10 mouse cellular contexts compared by ENCODE assay signal in genomic region chr6:38345796-38346195, GRCm38 (mm10). TPM values are rescaled to one million over a fixed set of nuclear protein-coding genes. Genes with fewer than 3 reads are reported as not detected.
DNase-seq lines count a peak whose midpoint lies in the region; ATAC-seq and TF ChIP-seq lines count a peak whose summit lies in the region.
"Had no signal": no experiment of that assay in that cellular context is flagged by ENCODE, and none has a peak within 500 bp of the region (broad histone marks: within the 10 kb centered on the region; RNA-seq: fewer than 3 reads in every experiment).

No protein-coding gene starts in this region.

- no peaks in the 10 kb centered on the region for H3K9me3 ChIP-seq in erythroblast, embryonic 14.5 days (ENCODE audit: control insufficient read depth, low read length)
- H3K9me3 ChIP-seq in kidney, postnatal 0 days (replicated peaks; ENCODE audit: low read length), result no peaks in the 10 kb centered on the region
- H3K9me3 ChIP-seq in forebrain, embryonic 14.5 days (replicated peaks; ENCODE audit: control insufficient read depth, low read length), result no peaks in the 10 kb centered on the region
- H3K9me3 ChIP-seq: hindbrain, embryonic 15.5 days had no signal

- H3K4me2 ChIP-seq in kidney, postnatal 0 days (ENCODE audit: low read length), result no peak overlapping the region
- no peak overlapping the region for H3K4me2 ChIP-seq in forebrain, embryonic 14.5 days (ENCODE audit: low read length)
- H3K4me2 ChIP-seq: hindbrain, embryonic 15.5 days had no signal

- no peak overlapping the region for H3K9ac ChIP-seq in kidney, postnatal 0 days (ENCODE audit: low read depth, low read length)
- H3K9ac ChIP-seq in forebrain, embryonic 14.5 days (ENCODE audit: low read length), result no peak overlapping the region
- H3K9ac ChIP-seq: hindbrain, embryonic 15.5 days had no signal

- H3K27me3 ChIP-seq in erythroblast, embryonic 14.5 days (ENCODE audit: control insufficient read depth), result no peaks in the 10 kb centered on the region
- no peaks in the 10 kb centered on the region; the same call in 1 of the 2 replicates for H3K27me3 ChIP-seq in kidney, postnatal 0 days (ENCODE audit: insufficient read depth, low read length)
- H3K27me3 ChIP-seq in forebrain, embryonic 14.5 days (replicated peaks; ENCODE audit: control insufficient read depth, insufficient read depth, low read length), result peaks cover 3% of the 10 kb centered on the region; the same call in 1 of the 2 replicates
- H3K27me3 ChIP-seq: Patski had no signal

- DNase-seq in ovary, adult 18-20 months (ENCODE audit: low spot score), result peak; percentile 56
- DNase-seq in ovary, postnatal 14 days (ENCODE audit: low spot score), result no peak
- DNase-seq in kidney, postnatal 0 days (ENCODE audit: low spot score), result peak; percentile 27
- peak; percentile 49 to 61 for DNase-seq in monocyte, adult 2 months (ENCODE audit: low read depth in 1 of 2, low spot score in 2 of 2)
- DNase-seq in forebrain, embryonic 14.5 days (ENCODE audit: low spot score), result no peak
- no peak for DNase-seq in left cerebral cortex, adult 9 months (ENCODE audit: low spot score in 2 of 2)
- DNase-seq in layer of hippocampus, adult 11-12 months (ENCODE audit: low spot score), result no peak

- ATAC-seq in kidney, postnatal 0 days (replicated peaks; ENCODE audit: low FRiP score, low read depth), result no peak
- no peak for ATAC-seq in forebrain, embryonic 14.5 days
- ATAC-seq: Patski had no signal

- H3K27ac ChIP-seq in kidney, postnatal 0 days, result no peak overlapping the region
- H3K27ac ChIP-seq in forebrain, embryonic 14.5 days (ENCODE audit: low read depth, low read length), result no peak overlapping the region
- H3K27ac ChIP-seq: hindbrain, embryonic 15.5 days had no signal

- peaks cover 93% of the 10 kb centered on the region for H3K4me1 ChIP-seq in erythroblast, embryonic 14.5 days (ENCODE audit: control insufficient read depth)
- 0 out of 2 replicates have a peak, but pooled peaks cover 4% of the 10 kb centered on the region for H3K4me1 ChIP-seq in kidney, postnatal 0 days (replicated peaks; ENCODE audit: insufficient read depth, low read length)
- H3K4me1 ChIP-seq in forebrain, embryonic 14.5 days (ENCODE audit: control insufficient read depth, insufficient read depth, low read length), result no peaks in the 10 kb centered on the region
- H3K4me1 ChIP-seq: hindbrain, embryonic 15.5 days had no signal

- H3K36me3 ChIP-seq in erythroblast, embryonic 14.5 days (ENCODE audit: control insufficient read depth), result peaks cover 77% of the 10 kb centered on the region
- H3K36me3 ChIP-seq in kidney, postnatal 0 days (ENCODE audit: insufficient read depth, low read length), result no peaks in the 10 kb centered on the region
- no peaks in the 10 kb centered on the region for H3K36me3 ChIP-seq in forebrain, embryonic 14.5 days (ENCODE audit: control insufficient read depth, insufficient read depth, low read length)
- H3K36me3 ChIP-seq: hindbrain, embryonic 15.5 days had no signal

- WGBS in kidney, postnatal 0 days, result 44% methylated on average over 7 of the region's 7 CpGs
- 57% methylated on average over 7 of the region's 7 CpGs for WGBS in forebrain, embryonic 14.5 days

- H3K4me3 ChIP-seq in erythroblast, embryonic 14.5 days (replicated peaks), result peak overlapping the region; percentile 65
- no peak overlapping the region for H3K4me3 ChIP-seq in kidney, postnatal 0 days (replicated peaks; ENCODE audit: low read depth, low read length)
- H3K4me3 ChIP-seq in forebrain, embryonic 14.5 days (ENCODE audit: low read depth, low read length), result no peak overlapping the region
- H3K4me3 ChIP-seq: hindbrain, embryonic 15.5 days had no signal

- TF ChIP-seq CTCF in kidney, postnatal 0 days (IDR thresholded peaks at IDR 0.05; ENCODE audit: low read depth), result no peak

RNA-seq across cellular contexts. Expression of gene Zc3hav1, which starts 8.6 kb away (rescaled TPM):
- polyA plus RNA-seq in erythroblast, embryonic 14.5 days (2012), result 2.4 and 3.3 TPM in 2 replicates
- 5.4 and 5.6 TPM in 2 replicates for polyA plus RNA-seq in kidney, postnatal 0 days (2015; fragmentation: Nextera tagmentation; extraction: Ambion mirVana)
- polyA plus RNA-seq in forebrain, embryonic 14.5 days (2014; fragmentation: Nextera tagmentation; extraction: Ambion mirVana), result 0.71 and 1.1 TPM in 2 replicates

RNA-seq across cellular contexts. Expression of gene Ttc26, which starts 35.5 kb away (rescaled TPM):
- not detected in 2 replicates for polyA plus RNA-seq in erythroblast, embryonic 14.5 days (2012)
- polyA plus RNA-seq in kidney, postnatal 0 days (2015; fragmentation: Nextera tagmentation; extraction: Ambion mirVana), result 4.3 and 5.1 TPM in 2 replicates
- polyA plus RNA-seq in forebrain, embryonic 14.5 days (2014; fragmentation: Nextera tagmentation; extraction: Ambion mirVana), result 5.4 and 6.9 TPM in 2 replicates

RNA-seq across cellular contexts. Expression of gene Zc3hav1l, which starts 46.7 kb away (rescaled TPM):
- 0.07 and 0.11 TPM in 2 replicates for polyA plus RNA-seq in erythroblast, embryonic 14.5 days (2012)
- 4.9 and 5.3 TPM in 2 replicates for polyA plus RNA-seq in kidney, postnatal 0 days (2015; fragmentation: Nextera tagmentation; extraction: Ambion mirVana)
- polyA plus RNA-seq in forebrain, embryonic 14.5 days (2014; fragmentation: Nextera tagmentation; extraction: Ambion mirVana), result 5.3 and 6.1 TPM in 2 replicates

Comparison
In these comparisons a context has a peak if more than half of its experiments do, and no peak if none do; other contexts are left out.
1. DNase-seq: peak in ovary, adult 18-20 months (single experiment), kidney, postnatal 0 days (single experiment) and monocyte, adult 2 months (2 of 2); none in ovary, postnatal 14 days (single experiment), forebrain, embryonic 14.5 days (single experiment), left cerebral cortex, adult 9 months (0 of 2) and layer of hippocampus, adult 11-12 months (single experiment).